Mouse (Mus musculus) heart, postnatal 4 days (tissue): ENCODE results near the gene March6. TPM values are rescaled to one million over a fixed set of nuclear protein-coding genes. Genes with fewer than 3 reads are reported as not detected.
A peak's percentile ranks its signal among the peaks of the same experiment; 100 is the strongest.

Source experiments
- DNase-seq: peaks from one replicate; pipeline ENCODE4 v3.0.0; 2021
- total RNA-seq, 2 experiments: library from RNA; stranded (reverse); gene quantifications; 2 replicates each; pipeline ENCODE4 v1.2.3; 2021

March6 gene
- total RNA-seq, 2 experiments from 2014 or later, result 92.5 to 97.5 TPM

- DNase-seq, result no peak
Measured at GRCm38 (mm10) chr15:31542013-31542958, 11.4 kb upstream of the March6 start.

- no peak for DNase-seq
Measured at GRCm38 (mm10) chr15:31540513-31540802, 9.6 kb upstream of the March6 start.

- DNase-seq, result no peak
Measured at GRCm38 (mm10) chr15:31539643-31540512, 9.0 kb upstream of the March6 start.

GRCm38 (mm10) chr15:31538346-31538745 lies 7.5 kb upstream of the March6 start:
- no peak for DNase-seq

GRCm38 (mm10) chr15:31537706-31538105 lies 6.9 kb upstream of the March6 start:
- no peak for DNase-seq

GRCm38 (mm10) chr15:31536051-31536737 lies 5.3 kb upstream of the March6 start:
- no peak for DNase-seq

GRCm38 (mm10) chr15:31535259-31535855 lies 4.5 kb upstream of the March6 start:
- no peak for DNase-seq

GRCm38 (mm10) chr15:31534421-31535258 lies 3.8 kb upstream of the March6 start:
- DNase-seq, result no peak

GRCm38 (mm10) chr15:31533529-31533928 lies 2.7 kb upstream of the March6 start:
- DNase-seq, result no peak

- DNase-seq, result no peak
Measured at GRCm38 (mm10) chr15:31532331-31533021, 1.6 kb upstream of the March6 start.

- DNase-seq, result no peak
Measured at GRCm38 (mm10) chr15:31531446-31532330, 835 bp upstream of the March6 start.

GRCm38 (mm10) chr15:31529811-31530658 lies 818 bp downstream of the March6 start:
- peak; percentile 49 for DNase-seq

GRCm38 (mm10) chr15:31529103-31529502 lies 1.8 kb downstream of the March6 start:
- no peak for DNase-seq

GRCm38 (mm10) chr15:31528477-31528876 lies 2.4 kb downstream of the March6 start:
- DNase-seq, result no peak

- DNase-seq, result no peak
Measured at GRCm38 (mm10) chr15:31526463-31526862, 4.4 kb downstream of the March6 start.

GRCm38 (mm10) chr15:31519000-31519399 lies 11.9 kb downstream of the March6 start:
- DNase-seq, result no peak

GRCm38 (mm10) chr15:31518371-31518770 lies 12.5 kb downstream of the March6 start:
- DNase-seq, result no peak

GRCm38 (mm10) chr15:31517186-31517585 lies 13.7 kb downstream of the March6 start:
- no peak for DNase-seq

GRCm38 (mm10) chr15:31511795-31512194 lies 19.1 kb downstream of the March6 start:
- DNase-seq, result no peak
